Mouse (Mus musculus) thymus, adult 18-20 months (tissue): Measurements from ENCODE around the gene Tgtp1.
"Not testable (repeated sequence)": the region's sequence is repeated elsewhere in the genome, so short reads cannot be mapped to it uniquely, and the experiment has no call there.

Experiments
- DNase-seq, 2 experiments: peaks; one replicate each; pipeline ENCODE4 v3.0.0; 2022; ENCODE audit warnings: mixed read lengths in 2 of 2

Gene Tgtp1

GRCm38 (mm10) chr11:48994018-48994417 lies at the start of gene Tgtp1:
TSS of gene Tgtp1 (minus strand) at chr11:48994172.
- DNase-seq, result not testable (repeated sequence)

GRCm38 (mm10) chr11:49012074-49012473 lies 18.1 kb upstream of the Tgtp1 start:
- not testable (repeated sequence) for DNase-seq

GRCm38 (mm10) chr11:49006785-49007184 lies 12.8 kb upstream of the Tgtp1 start:
- not testable (repeated sequence) for DNase-seq

- not testable (repeated sequence) for DNase-seq
These were observed 12.3 kb upstream of the Tgtp1 start for GRCm38 (mm10) chr11:49006317-49006716.

- DNase-seq, result not testable (repeated sequence)
These were observed 6.4 kb upstream of the Tgtp1 start for GRCm38 (mm10) chr11:49000411-49000810.

GRCm38 (mm10) chr11:48993296-48993695 lies 676 bp downstream of the Tgtp1 start:
- DNase-seq, result not testable (repeated sequence)

GRCm38 (mm10) chr11:48991740-48992520 lies 2.0 kb downstream of the Tgtp1 start, which contains the start of gene Gm12185:
TSS of gene Gm12185 (minus strand) at chr11:48992226.
- not testable (repeated sequence) for DNase-seq

- DNase-seq, result not testable (repeated sequence)
These were observed 4.0 kb downstream of the Tgtp1 start for GRCm38 (mm10) chr11:48989981-48990380.

- not testable (repeated sequence) for DNase-seq
These were observed 5.8 kb downstream of the Tgtp1 start for GRCm38 (mm10) chr11:48988219-48988618.

- not testable (repeated sequence) for DNase-seq
These were observed 11.1 kb downstream of the Tgtp1 start for GRCm38 (mm10) chr11:48982848-48983247.

- not testable (repeated sequence) for DNase-seq
These were observed 13.9 kb downstream of the Tgtp1 start for GRCm38 (mm10) chr11:48980052-48980451.

GRCm38 (mm10) chr11:48979251-48979650 lies 14.7 kb downstream of the Tgtp1 start, which contains the start of gene 9930111J21Rik1:
TSS of gene 9930111J21Rik1 (minus strand) at chr11:48979398.
- DNase-seq, result not testable (repeated sequence)

- DNase-seq, result not testable (repeated sequence)
These were observed 15.6 kb downstream of the Tgtp1 start, which contains the start of gene Olfr56 for GRCm38 (mm10) chr11:48978240-48978939. TSS of gene Olfr56 (plus strand) at chr11:48978889.

- DNase-seq, result not testable (repeated sequence)
These were observed 19.3 kb downstream of the Tgtp1 start for GRCm38 (mm10) chr11:48974686-48975085.

GRCm38 (mm10) chr11:48946090-48946489 lies 47.9 kb downstream of the Tgtp1 start, which contains the start of gene Psme2b:
TSS of gene Psme2b (minus strand) at chr11:48946190.
- DNase-seq, result not testable (repeated sequence)

GRCm38 (mm10) chr11:48939286-48939685 lies 54.7 kb downstream of the Tgtp1 start:
- not testable (repeated sequence) for DNase-seq
